ENCODE assay signal across 27 mouse cellular contexts in the genomic region with DNA sequence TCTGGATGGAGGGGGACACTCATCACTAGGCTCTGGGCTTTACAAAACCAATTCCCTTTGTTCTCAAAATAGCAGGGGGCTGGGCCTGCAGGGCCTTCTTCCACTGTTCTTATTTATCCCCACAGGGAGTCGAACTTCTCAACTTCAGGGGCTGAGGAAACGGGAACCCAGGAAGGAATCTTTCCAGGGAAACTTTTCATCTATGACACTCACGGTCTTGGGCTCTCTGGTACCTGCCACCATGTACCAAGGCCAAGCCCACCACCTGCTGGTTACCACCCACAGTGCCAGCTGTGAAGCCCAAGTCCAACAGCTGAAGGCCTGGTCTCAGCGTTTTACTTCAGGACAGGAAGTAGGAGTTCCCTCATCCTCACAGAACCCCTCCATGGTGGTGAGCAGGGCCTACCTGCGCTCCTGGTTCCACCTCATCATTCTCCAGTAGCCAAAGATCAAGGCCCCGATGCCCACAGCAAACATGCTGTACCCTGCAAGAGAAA. TPM values are rescaled to one million over a fixed set of nuclear protein-coding genes. Genes with fewer than 3 reads are reported as not detected.
"Had no signal": no experiment of that assay in that cellular context is flagged by ENCODE, and none has a peak within 500 bp of the region (broad histone marks: within the 10 kb centered on the region; RNA-seq: fewer than 3 reads in every experiment).

No protein-coding gene starts in this region.

- ATAC-seq: midbrain, embryonic 15.5 days had no signal

- H3K4me2 ChIP-seq: limb, embryonic 12.5 days; liver, embryonic 12.5 days; liver, embryonic 15.5 days; lung, embryonic 15.5 days; midbrain, embryonic 12.5 days; midbrain, embryonic 15.5 days; neural tube, embryonic 13.5 days had no signal

- H3K27me3 ChIP-seq: megakaryocyte, embryonic 14.5 days had no signal

- H3K27ac ChIP-seq: limb, embryonic 12.5 days; liver, embryonic 12.5 days; liver, embryonic 15.5 days; lung, embryonic 15.5 days; midbrain, embryonic 12.5 days; midbrain, embryonic 15.5 days; neural tube, embryonic 13.5 days; stomach, postnatal 0 days had no signal

- H3K4me3 ChIP-seq: left cerebral cortex, adult 2 months; limb, embryonic 12.5 days; liver, embryonic 12.5 days; liver, embryonic 15.5 days; lung, embryonic 15.5 days; megakaryocyte, embryonic 14.5 days; midbrain, embryonic 12.5 days; midbrain, embryonic 15.5 days; neural tube, embryonic 13.5 days had no signal

- H3K9ac ChIP-seq: liver, embryonic 12.5 days; liver, embryonic 15.5 days; lung, embryonic 15.5 days; midbrain, embryonic 12.5 days; midbrain, embryonic 15.5 days had no signal

- H3K9me3 ChIP-seq: limb, embryonic 12.5 days; liver, embryonic 12.5 days; liver, embryonic 15.5 days; lung, embryonic 15.5 days; megakaryocyte, embryonic 14.5 days; midbrain, embryonic 12.5 days; midbrain, embryonic 15.5 days; neural tube, embryonic 13.5 days had no signal

- H3K36me3 ChIP-seq: midbrain, embryonic 15.5 days had no signal

- DNase-seq: kidney, adult 18-20 months; kidney, adult 9 months; kidney, postnatal 14 days; kidney, postnatal 4 days; layer of hippocampus, adult 9-11 months; layer of hippocampus, postnatal 36 days; liver; lung, adult 18-20 months; lung, postnatal 10 days; lung, postnatal 36 days; right cerebral cortex, adult 18-20 months; right cerebral cortex, postnatal 14 days; right cerebral cortex, postnatal 4 days; thymus, adult 2 months; thymus, postnatal 14 days; thymus, postnatal 4 days had no signal

RNA-seq across cellular contexts. Expression of gene Cilp2, which starts 7.4 kb away (rescaled TPM):
- total RNA-seq: neutrophil, adult 5-6 weeks had no signal

RNA-seq across cellular contexts. Expression of gene Yjefn3, which starts 7.6 kb away (rescaled TPM):
- total RNA-seq: neutrophil, adult 5-6 weeks had no signal
